Mouse (Mus musculus) spleen, postnatal 36 days (tissue): Measurements from ENCODE around the gene Atp5mpl.

Experiments used
- DNase-seq, 2 experiments: peaks; one replicate each; pipeline ENCODE4 v3.0.0; 2022; ENCODE audit warnings: low spot score in 2 of 2, mixed read lengths in 1 of 2

Atp5mpl gene

GRCm38 (mm10) chr12:111912802-111913201, 54.0 kb downstream of the Atp5mpl start:
- DNase-seq: no peak

GRCm38 (mm10) chr12:111911796-111912195, 55.0 kb downstream of the Atp5mpl start:
- DNase-seq: no peak
